Mouse (Mus musculus): ENCODE data around the gene Sbno1.

Sbno1 gene

GRCm38 (mm10) chr5:124444661-124445561 is 19.1 kb upstream of the Sbno1 start:
- DNase-seq (ENCODE audit: low read depth, low spot score): peak; percentile 86

GRCm38 (mm10) chr5:124444208-124444607 is 18.4 kb upstream of the Sbno1 start:
- DNase-seq (ENCODE audit: low read depth, low spot score): peak; percentile 39

- DNase-seq (ENCODE audit: low read depth, low spot score): peak; percentile 38
Measured at GRCm38 (mm10) chr5:124442628-124443027, 16.8 kb upstream of the Sbno1 start.

GRCm38 (mm10) chr5:124440094-124440701 is 14.4 kb upstream of the Sbno1 start:
- peak; percentile 80 for DNase-seq (ENCODE audit: low read depth, low spot score)

GRCm38 (mm10) chr5:124439447-124440093 is 13.8 kb upstream of the Sbno1 start, which contains the start of gene Kmt5a:
Gene Kmt5a (plus strand): TSS chr5:124439930.
- DNase-seq (ENCODE audit: low read depth, low spot score): peak; percentile 99

GRCm38 (mm10) chr5:124438746-124439145 is 12.9 kb upstream of the Sbno1 start:
- peak; percentile 24 for DNase-seq (ENCODE audit: low read depth, low spot score)

- DNase-seq (ENCODE audit: low read depth, low spot score): peak; percentile 73
Measured at GRCm38 (mm10) chr5:124438229-124438628, 12.4 kb upstream of the Sbno1 start.

GRCm38 (mm10) chr5:124433048-124433447 is 7.2 kb upstream of the Sbno1 start:
- DNase-seq (ENCODE audit: low read depth, low spot score): peak; percentile 35

- peak; percentile 70 for DNase-seq (ENCODE audit: low read depth, low spot score)
Measured at GRCm38 (mm10) chr5:124432398-124433012, 6.7 kb upstream of the Sbno1 start.

GRCm38 (mm10) chr5:124426475-124427071 is 772 bp upstream of the Sbno1 start:
- DNase-seq (ENCODE audit: low read depth, low spot score): no peak

- peak; percentile 54 for DNase-seq (ENCODE audit: low read depth, low spot score)
Measured at GRCm38 (mm10) chr5:124424723-124425411, 934 bp downstream of the Sbno1 start.

GRCm38 (mm10) chr5:124424200-124424722 is 1.5 kb downstream of the Sbno1 start:
- peak; percentile 72 for DNase-seq (ENCODE audit: low read depth, low spot score)

- no peak for DNase-seq (ENCODE audit: low read depth, low spot score)
Measured at GRCm38 (mm10) chr5:124421786-124422185, 4.0 kb downstream of the Sbno1 start.

- DNase-seq (ENCODE audit: low read depth, low spot score): no peak
Measured at GRCm38 (mm10) chr5:124418903-124419302, 6.9 kb downstream of the Sbno1 start.

GRCm38 (mm10) chr5:124412163-124412562 is 13.6 kb downstream of the Sbno1 start:
- DNase-seq (ENCODE audit: low read depth, low spot score): no peak

- peak; percentile 23 for DNase-seq (ENCODE audit: low read depth, low spot score)
Measured at GRCm38 (mm10) chr5:124410808-124411207, 15.0 kb downstream of the Sbno1 start.

GRCm38 (mm10) chr5:124393726-124394125 is 32.1 kb downstream of the Sbno1 start:
- DNase-seq (ENCODE audit: low read depth, low spot score): no peak

- no peak for DNase-seq (ENCODE audit: low read depth, low spot score)
Measured at GRCm38 (mm10) chr5:124392412-124392811, 33.4 kb downstream of the Sbno1 start.

GRCm38 (mm10) chr5:124387932-124388331 is 37.9 kb downstream of the Sbno1 start:
- peak; percentile 19 for DNase-seq (ENCODE audit: low read depth, low spot score)

GRCm38 (mm10) chr5:124380121-124380520 is 45.7 kb downstream of the Sbno1 start:
- DNase-seq (ENCODE audit: low read depth, low spot score): no peak

All from A20 (cell line).